Mouse (Mus musculus): ENCODE data around the gene Miga1. TPM values are rescaled to one million over a fixed set of nuclear protein-coding genes. Genes with fewer than 3 reads are reported as not detected.

Miga1 gene
- total RNA-seq, 2 experiments from 2014 or later = 81.7 to 87.4 TPM

DNA sequence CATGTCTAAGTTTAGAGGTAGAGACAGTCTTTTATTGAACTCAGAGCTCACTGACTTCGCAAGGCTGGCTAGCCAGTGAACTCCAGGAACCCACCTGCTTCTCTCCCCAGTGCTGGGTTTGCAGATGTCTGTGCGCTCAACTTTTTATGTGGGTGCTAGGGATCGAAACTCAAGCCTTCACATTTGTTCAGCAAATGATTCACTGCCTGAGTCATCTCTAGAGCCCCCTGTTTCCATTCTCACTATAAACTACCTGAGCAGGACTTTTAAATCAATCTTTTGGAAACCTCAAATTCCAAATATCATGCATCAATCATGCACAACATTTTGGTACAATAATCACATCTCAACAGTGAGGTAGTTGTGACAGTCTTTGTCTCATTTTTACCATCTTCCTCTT lies 82.7 kb downstream of the Miga1 start:
- DNase-seq (ENCODE audit: low spot score in 2 of 2) = no peak

DNA sequence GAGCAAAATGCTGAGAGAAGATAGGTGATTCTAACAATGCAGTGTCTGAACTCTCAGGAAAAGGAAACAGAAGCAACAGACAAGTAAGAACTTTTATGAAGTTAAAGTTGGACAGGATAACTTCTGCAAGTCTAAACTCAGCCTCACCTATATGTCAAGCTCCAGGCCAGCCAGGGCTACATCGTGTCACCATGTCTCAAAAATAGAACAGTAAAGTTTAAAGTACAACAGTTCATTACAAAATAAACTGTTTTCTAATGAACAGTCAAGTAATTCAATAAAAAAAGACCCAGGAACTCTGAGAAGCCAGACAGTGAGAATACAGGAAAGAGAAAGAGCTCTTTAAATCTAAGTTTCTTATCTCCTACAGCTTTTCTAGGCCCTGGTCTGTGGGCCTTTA lies 89.7 kb downstream of the Miga1 start:
- DNase-seq (ENCODE audit: low spot score in 2 of 2) = no peak

- no peak for DNase-seq (ENCODE audit: low spot score in 2 of 2)
These were observed 92.5 kb downstream of the Miga1 start for GRCm38 (mm10) chr3:152247708-152248107.

GRCm38 (mm10) chr3:152245273-152245910 lies 94.8 kb downstream of the Miga1 start:
- no peak for DNase-seq (ENCODE audit: low spot score in 2 of 2)

DNA sequence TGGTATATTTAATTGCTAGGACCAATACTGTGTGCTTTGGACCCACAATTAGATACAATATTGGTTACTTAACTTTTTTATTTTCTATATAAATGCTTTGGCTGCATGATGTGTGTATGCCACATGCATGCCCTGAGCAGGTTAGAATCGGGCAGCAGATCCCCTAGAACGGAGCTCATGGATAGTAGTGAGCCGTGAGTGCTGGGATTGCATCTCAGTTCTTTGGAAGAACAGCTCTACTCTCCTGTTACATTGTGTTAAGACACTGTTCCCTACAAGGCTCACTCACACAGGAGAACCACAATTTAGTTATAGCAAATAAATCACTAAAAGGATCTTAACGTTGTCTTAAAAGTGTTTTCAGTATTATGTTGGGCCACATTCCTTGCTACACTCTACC lies 96.9 kb downstream of the Miga1 start:
- no peak for DNase-seq (ENCODE audit: low spot score in 2 of 2)

GRCm38 (mm10) chr3:152241098-152241497 lies 99.1 kb downstream of the Miga1 start:
- DNase-seq (ENCODE audit: low spot score in 2 of 2) = no peak

DNA sequence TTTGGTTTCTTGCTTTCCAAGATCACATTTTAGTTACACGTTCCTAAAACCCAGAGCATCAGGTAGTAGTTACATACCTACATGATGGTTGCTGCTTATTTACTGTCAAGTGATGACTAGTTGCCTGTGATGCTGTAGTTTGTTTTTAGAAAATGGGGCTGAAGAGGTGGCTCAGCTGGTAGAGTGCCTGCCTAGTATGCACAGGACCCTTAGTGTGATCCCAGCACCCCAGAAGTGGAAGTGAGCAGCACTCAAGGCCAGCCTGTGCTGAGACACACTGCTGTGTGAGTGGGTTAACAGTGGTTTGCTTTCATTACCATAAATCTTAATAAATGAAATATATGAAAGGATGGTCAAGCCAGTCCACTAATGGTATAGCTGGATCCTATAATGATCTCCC lies 100.6 kb downstream of the Miga1 start:
- no peak for DNase-seq (ENCODE audit: low spot score in 2 of 2)

DNA sequence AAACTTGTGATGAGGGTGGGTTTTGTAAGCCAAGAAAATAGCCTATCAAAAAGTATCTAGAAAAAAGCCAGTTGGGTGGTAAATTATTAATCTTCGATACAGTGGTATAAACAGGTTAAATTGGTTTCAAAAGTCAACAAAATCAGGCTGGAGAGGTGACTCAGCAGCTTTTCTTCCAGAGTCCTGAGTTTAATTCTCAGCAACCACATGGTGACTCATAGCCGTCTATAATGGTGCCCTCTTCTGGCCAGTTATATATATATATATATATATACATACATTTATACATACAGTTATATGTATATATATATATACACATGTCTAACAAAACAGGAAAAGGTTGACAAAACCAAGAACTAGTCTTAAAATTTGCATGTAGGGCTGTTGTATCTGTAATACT lies 101.4 kb downstream of the Miga1 start:
- no peak for DNase-seq (ENCODE audit: low spot score in 2 of 2)

GRCm38 (mm10) chr3:152235805-152236204 lies 104.4 kb downstream of the Miga1 start:
- DNase-seq (ENCODE audit: low spot score in 2 of 2) = no peak

DNA sequence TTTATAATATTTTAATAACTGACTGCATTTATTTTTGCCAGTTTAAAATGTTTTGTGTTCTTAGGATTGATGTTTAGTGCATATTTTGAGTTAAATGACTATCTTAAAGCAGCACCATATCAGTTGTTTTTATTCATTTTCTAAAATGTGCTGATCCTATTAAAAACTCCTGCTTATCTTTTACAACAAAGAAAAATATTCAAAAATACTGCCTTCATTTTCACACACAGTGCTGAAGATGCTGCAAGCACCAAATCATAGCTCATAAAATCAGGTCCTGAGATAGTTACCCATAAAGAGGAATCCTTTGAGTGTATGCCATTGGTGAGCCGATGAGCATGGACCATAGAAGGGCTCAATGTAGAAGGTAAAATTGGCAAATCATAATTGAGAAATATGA lies 105.0 kb downstream of the Miga1 start:
- DNase-seq (ENCODE audit: low spot score in 2 of 2) = no peak

- DNase-seq (ENCODE audit: low spot score in 2 of 2) = no peak
These were observed 108.7 kb downstream of the Miga1 start for GRCm38 (mm10) chr3:152231333-152232100.

GRCm38 (mm10) chr3:152229271-152229670 lies 110.9 kb downstream of the Miga1 start:
- no peak for DNase-seq (ENCODE audit: low spot score in 2 of 2)

GRCm38 (mm10) chr3:152228843-152229242 lies 111.4 kb downstream of the Miga1 start:
- no peak for DNase-seq (ENCODE audit: low spot score in 2 of 2)

GRCm38 (mm10) chr3:152225906-152226305 lies 114.3 kb downstream of the Miga1 start:
- DNase-seq (ENCODE audit: low spot score in 2 of 2) = no peak

GRCm38 (mm10) chr3:152224918-152225317 lies 115.3 kb downstream of the Miga1 start:
- DNase-seq (ENCODE audit: low spot score in 2 of 2) = no peak

Other genes with a start within 250 kb of the Miga1 start
- 1 to 10 TPM; 3.2 to 3.5 TPM for gene Gipc2, start 174.2 kb downstream of the Miga1 start, total RNA-seq (2021)
- gene Dnajb4, start 130.1 kb downstream of the Miga1 start, total RNA-seq (2021) = 10 to 100 TPM; 74.9 to 82.4 TPM
- 100 to 1,000 TPM; 116 to 121 TPM for gene Fubp1, start 130.0 kb downstream of the Miga1 start, total RNA-seq (2021)
- 1 to 10 TPM; 2.1 to 3.7 TPM for gene Nexn, start 74.1 kb downstream of the Miga1 start, total RNA-seq (2021)
- 100 to 1,000 TPM; 130 to 137 TPM for gene Usp33, start 6.1 kb upstream of the Miga1 start, total RNA-seq (2021)
- gene Zzz3, start 55.1 kb upstream of the Miga1 start, total RNA-seq (2021) = 10 to 100 TPM; 52.7 to 52.9 TPM

Data from left cerebral cortex, adult 18-20 months (tissue).